Mouse (Mus musculus): ENCODE measurements around the gene Llcfc1. TPM values are rescaled to one million over a fixed set of nuclear protein-coding genes. Genes with fewer than 3 reads are reported as not detected.

Gene Llcfc1
- total RNA-seq, 2 experiments from 2014 or later = not detected

GRCm38 (mm10) chr6:41721430-41721829 is 37.2 kb downstream of the Llcfc1 start:
- Histone ChIP-seq H3K4me3 (no peak overlapping the region), H3K27ac (no peak overlapping the region)
- no peak for DNase-seq (ENCODE audit: extremely low spot score in 1 of 2, low spot score in 2 of 2)
- intact Hi-C loops (cut with DNase I) = no loop called here
- no peak for TF ChIP-seq CTCF (IDR thresholded peaks at IDR 0.05)

GRCm38 (mm10) chr6:41727989-41728609 is 43.9 kb downstream of the Llcfc1 start:
- intact Hi-C loops (cut with DNase I) = no loop called here
- DNase-seq (ENCODE audit: extremely low spot score in 1 of 2, low spot score in 2 of 2) = no peak

GRCm38 (mm10) chr6:41734719-41735470 is 50.7 kb downstream of the Llcfc1 start:
- Histone ChIP-seq H3K27ac (peak overlapping the region; percentile 53; the same call in 1 of the 2 replicates), H3K4me3 (no peak overlapping the region)
- TF ChIP-seq CTCF (IDR thresholded peaks at IDR 0.05) = no peak
- intact Hi-C loops (cut with DNase I) = loop anchor here (2.0 kb wide), 1 partner anchor 40 kb away; the partner anchor contains the start of gene Olfr459
- DNase-seq (ENCODE audit: extremely low spot score in 1 of 2, low spot score in 2 of 2) = no peak

More at GRCm38 (mm10) chr6:41727989-41728609, 43.9 kb downstream of the Llcfc1 start:
- Histone ChIP-seq H3K4me3 (no peak overlapping the region), H3K27ac (no peak overlapping the region)
- no peak; the same call in 1 of the 2 replicates for TF ChIP-seq CTCF (IDR thresholded peaks at IDR 0.05)

Other genes starting within 250 kb of the Llcfc1 start
- gene Gm10334, start 238.3 kb upstream of the Llcfc1 start, total RNA-seq (2021) = under 1 TPM; 0.56 to 0.68 TPM
- not detected for gene Prss1, start 225.5 kb upstream of the Llcfc1 start, total RNA-seq (2021)
- gene Prss2, start 162.6 kb upstream of the Llcfc1 start, total RNA-seq (2021) = not detected
- gene Ephb6, start 78.9 kb upstream of the Llcfc1 start, total RNA-seq (2021) = 100 to 1,000 TPM; 118 to 130 TPM
- 1 to 10 TPM; 1.9 to 2.5 TPM for gene Trpv6, start 48.0 kb upstream of the Llcfc1 start, total RNA-seq (2021)
- gene Trpv5, start 3.7 kb upstream of the Llcfc1 start, total RNA-seq (2021) = not detected
- gene Kel, start 19.9 kb downstream of the Llcfc1 start, total RNA-seq (2021) = not detected
- not detected for gene Olfr459, start 90.7 kb downstream of the Llcfc1 start, total RNA-seq (2021)
- gene Pip, start 163.1 kb downstream of the Llcfc1 start, total RNA-seq (2021) = not detected
- gene Sval2, start 168.6 kb downstream of the Llcfc1 start, total RNA-seq (2021) = not detected

Data from left cerebral cortex, adult 2 months (tissue).